Mouse (Mus musculus) forebrain, embryonic 14.5 days (tissue): Measurements from ENCODE around the gene Trappc2l. TPM values are rescaled to one million over a fixed set of nuclear protein-coding genes. Genes with fewer than 3 reads are reported as not detected.

Experiments
- ATAC-seq: fragments of 200-750 bp; cut with Nextera tagmentation; 2 replicates; pipeline ENCODE4 v1.8.0; 2017; ENCODE audit warnings: mild to moderate bottlenecking, moderate library complexity
- DNase-seq: peaks from one replicate; pipeline ENCODE4 v3.0.0-alpha.2; 2015; ENCODE audit warnings: low spot score
- H3K27ac ChIP-seq: fragments of 300-500 bp; sonication (generic); 2 replicates; pipeline ENCODE4 v1.5.1; 2014; ENCODE audit warnings: low read depth, mild to moderate bottlenecking, control low read depth, low read length, moderate library complexity
- H3K27me3 ChIP-seq: fragments of 300-500 bp; sonication (generic); replicated peaks from 2 replicates; pipeline ENCODE4 v1.6.1; 2014; ENCODE audit warnings: low read length, control low read depth, mixed read lengths; ENCODE audit not compliant: control insufficient read depth, insufficient read depth
- H3K36me3 ChIP-seq: fragments of 300-500 bp; sonication (generic); 2 replicates; pipeline ENCODE4 v1.6.1; 2014; ENCODE audit warnings: low read length, control low read depth; ENCODE audit not compliant: control insufficient read depth, insufficient read depth
- H3K4me1 ChIP-seq: fragments of 300-500 bp; sonication (generic); 2 replicates; pipeline ENCODE4 v1.6.1; 2014; ENCODE audit warnings: antibody characterized with exemption, low read length, control low read depth; ENCODE audit not compliant: control insufficient read depth, insufficient read depth
- H3K4me2 ChIP-seq: fragments of 300-500 bp; sonication (generic); 2 replicates; pipeline ENCODE4 v1.6.1; 2014; ENCODE audit warnings: mild to moderate bottlenecking, control low read depth, low read length
- H3K4me3 ChIP-seq: fragments of 300-500 bp; sonication (generic); 2 replicates; pipeline ENCODE4 v1.5.1; 2014; ENCODE audit warnings: low read depth, low read length, control low read depth
- H3K9ac ChIP-seq: fragments of 300-500 bp; sonication (generic); 2 replicates; pipeline ENCODE4 v1.6.1; 2014; ENCODE audit warnings: mild to moderate bottlenecking, low read length, control low read depth, moderate library complexity
- H3K9me3 ChIP-seq: fragments of 300-500 bp; sonication (generic); replicated peaks from 2 replicates; pipeline ENCODE4 v1.6.1; 2016; ENCODE audit warnings: low read length, control low read depth, mixed read lengths; ENCODE audit not compliant: control insufficient read depth
- WGBS: fragments of 180-500 bp; shearing (Covaris S2); extraction: QIAGEN DNeasy Blood & Tissue Kit; methylation state at CpG from one replicate; pipeline ENCODE4 v1.1.7; 2014; 5-methylcytosine and 5-hydroxymethylcytosine counted together
- microRNA-seq: library from miRNA; unstranded; fragments of <30 nt; microRNA quantifications from one replicate; pipeline ENCODE4, GENCODE M21; 2016
- polyA plus RNA-seq: library from polyadenylated mRNA; unstranded; fragments of >200 nt; fragmentation: Nextera tagmentation; extraction: Ambion mirVana; gene quantifications from 2 replicates; pipeline ENCODE4 v1.2.1, GENCODE M21; 2014

Trappc2l gene
- polyA plus RNA-seq, 1 experiment from 2014 or later: 150 TPM

- ATAC-seq (no peak), DNase-seq (no peak)
- H3K27ac ChIP-seq: no peak overlapping the region
- WGBS: 84% methylated on average over 5 of the region's 5 CpGs
- H3K27me3 ChIP-seq: no peaks in the 10 kb centered on the region
- H3K9ac ChIP-seq: no peak overlapping the region
- H3K4me3 ChIP-seq: no peak overlapping the region
- no peaks in the 10 kb centered on the region for H3K9me3 ChIP-seq
- H3K36me3 ChIP-seq: no peaks in the 10 kb centered on the region
- H3K4me1 ChIP-seq: peaks cover 39% of the 10 kb centered on the region
- H3K4me2 ChIP-seq: no peak overlapping the region
These were observed 52.2 kb downstream of the Trappc2l start for GRCm38 (mm10) chr8:122663670-122664069.

- no peaks in the 10 kb centered on the region for H3K9me3 ChIP-seq
- peaks cover 44% of the 10 kb centered on the region for H3K4me1 ChIP-seq
- no peaks in the 10 kb centered on the region; the same call in 1 of the 2 replicates for H3K27me3 ChIP-seq
- H3K4me2 ChIP-seq: no peak overlapping the region
- no peak overlapping the region for H3K9ac ChIP-seq
- peak; percentile 57 for ATAC-seq
- no peaks in the 10 kb centered on the region for H3K36me3 ChIP-seq
- DNase-seq: no peak
- peak overlapping the region; percentile 69 for H3K27ac ChIP-seq
- WGBS: 42% methylated on average over 8 of the region's 8 CpGs
- no peak overlapping the region for H3K4me3 ChIP-seq
These were observed 53.8 kb downstream of the Trappc2l start for GRCm38 (mm10) chr8:122665221-122665620.

- no peaks in the 10 kb centered on the region; the same call in 1 of the 2 replicates for H3K27me3 ChIP-seq
- DNase-seq (peak; percentile 93), ATAC-seq (peak; percentile 81)
- H3K27ac ChIP-seq: peak overlapping the region; percentile 68; the same call in 1 of the 2 replicates
- peak overlapping the region; percentile 18; the same call in 1 of the 2 replicates for H3K4me2 ChIP-seq
- 38% methylated on average over 12 of the region's 14 CpGs for whole genome bisulfite sequencing
- peaks cover 49% of the 10 kb centered on the region for H3K4me1 ChIP-seq
- H3K4me3 ChIP-seq: no peak overlapping the region
- 0 out of 2 replicates have a peak overlapping the region, but pooled peaks have one; percentile 17 for H3K9ac ChIP-seq
- H3K9me3 ChIP-seq: no peaks in the 10 kb centered on the region
- H3K36me3 ChIP-seq: no peaks in the 10 kb centered on the region
These were observed 54.4 kb downstream of the Trappc2l start for GRCm38 (mm10) chr8:122665667-122666316.

Small RNAs within 50 kb of the gene (microRNA-seq; reads per million reads assigned to microRNA genes)
- not detected for gene Mir6396

Other genes starting within 250 kb of the Trappc2l start
- gene Zc3h18, start 235.0 kb upstream of the Trappc2l start, polyA plus RNA-seq: 24.8 and 26.9 TPM in 2 replicates
- gene Il17c, start 189.6 kb upstream of the Trappc2l start, polyA plus RNA-seq: not detected in 2 replicates
- gene Cyba, start 178.7 kb upstream of the Trappc2l start, polyA plus RNA-seq: 33.5 and 39.3 TPM in 2 replicates
- gene Mvd, start 168.2 kb upstream of the Trappc2l start, polyA plus RNA-seq: 41.8 and 51.9 TPM in 2 replicates
- gene Snai3, start 150.9 kb upstream of the Trappc2l start, polyA plus RNA-seq: not detected in 2 replicates
- gene Rnf166, start 135.6 kb upstream of the Trappc2l start, polyA plus RNA-seq: 28.8 and 32.2 TPM in 2 replicates
- 81.3 and 88.4 TPM in 2 replicates for gene Ctu2, start 135.5 kb upstream of the Trappc2l start, polyA plus RNA-seq
- gene Piezo1, start 60.3 kb upstream of the Trappc2l start, polyA plus RNA-seq: 1.2 and 1.6 TPM in 2 replicates
- gene Cdt1, start 43.6 kb upstream of the Trappc2l start, polyA plus RNA-seq: 12.8 and 13.4 TPM in 2 replicates
- 200 and 247 TPM in 2 replicates for gene Aprt, start 34.7 kb upstream of the Trappc2l start, polyA plus RNA-seq
- gene Galns, start 177 bp upstream of the Trappc2l start, polyA plus RNA-seq: 3.5 and 4.3 TPM in 2 replicates
- gene Pabpn1l, start 11.1 kb downstream of the Trappc2l start, polyA plus RNA-seq: not detected in 2 replicates
- gene Cbfa2t3, start 87.5 kb downstream of the Trappc2l start, polyA plus RNA-seq: 10.4 and 11.5 TPM in 2 replicates
- 13.7 and 15.8 TPM in 2 replicates for gene Acsf3, start 163.8 kb downstream of the Trappc2l start, polyA plus RNA-seq
- 0.69 and 1.4 TPM in 2 replicates for gene Cdh15, start 236.3 kb downstream of the Trappc2l start, polyA plus RNA-seq